Mouse (Mus musculus) 3T3-L1 (cell line): ENCODE results near the gene Inhba.

Source experiments
- DNase-seq: peaks from one replicate; pipeline ENCODE4 v3.0.0-alpha.2; 2015; ENCODE audit warnings: low read depth, low spot score

The Inhba gene

DNA sequence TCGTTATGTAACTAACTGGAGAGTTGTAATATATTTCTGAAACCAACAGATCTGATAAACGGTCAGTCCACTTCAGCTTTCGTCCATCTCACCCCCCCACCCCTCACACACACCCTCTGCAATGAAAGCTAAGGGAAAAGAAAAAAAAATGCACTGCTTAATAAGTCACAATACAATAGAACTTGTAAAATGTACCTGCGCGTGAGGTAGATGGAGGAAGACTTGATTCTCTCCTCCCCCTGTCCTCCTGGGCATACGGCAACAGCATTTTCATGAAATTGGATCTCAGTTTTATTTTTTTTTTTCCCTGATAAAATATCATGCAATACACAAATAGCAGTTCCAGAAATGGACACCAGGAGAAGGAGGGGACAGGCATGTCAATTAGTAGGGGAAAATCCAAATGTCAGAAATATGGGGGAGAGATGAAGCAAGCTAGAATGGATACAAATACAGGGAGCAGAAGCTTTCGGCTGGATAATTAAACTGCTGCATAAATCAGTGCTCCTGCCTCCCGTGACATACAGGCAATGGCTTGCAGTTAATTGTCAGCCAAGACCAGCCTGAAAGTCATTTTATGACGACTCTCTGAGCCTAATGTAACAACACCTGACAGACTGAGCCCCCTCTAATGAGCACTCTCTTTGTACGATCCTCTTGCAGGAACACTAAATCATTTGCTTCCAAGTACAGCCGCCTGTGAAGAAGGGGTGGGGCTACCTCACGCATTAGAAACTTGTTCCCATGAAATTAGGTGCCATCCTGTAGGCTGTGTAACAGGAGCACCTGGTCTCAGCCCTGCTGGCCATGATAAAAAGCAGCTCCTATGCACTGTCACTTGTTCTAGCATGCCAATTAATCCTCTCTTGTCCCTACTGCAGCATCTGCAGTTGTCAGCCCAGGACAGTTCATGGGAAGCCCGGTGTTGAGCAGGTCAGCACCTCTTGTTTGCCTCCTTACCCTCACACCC is 11.7 kb downstream of the Inhba start:
- peak; percentile 44 for DNase-seq

DNA sequence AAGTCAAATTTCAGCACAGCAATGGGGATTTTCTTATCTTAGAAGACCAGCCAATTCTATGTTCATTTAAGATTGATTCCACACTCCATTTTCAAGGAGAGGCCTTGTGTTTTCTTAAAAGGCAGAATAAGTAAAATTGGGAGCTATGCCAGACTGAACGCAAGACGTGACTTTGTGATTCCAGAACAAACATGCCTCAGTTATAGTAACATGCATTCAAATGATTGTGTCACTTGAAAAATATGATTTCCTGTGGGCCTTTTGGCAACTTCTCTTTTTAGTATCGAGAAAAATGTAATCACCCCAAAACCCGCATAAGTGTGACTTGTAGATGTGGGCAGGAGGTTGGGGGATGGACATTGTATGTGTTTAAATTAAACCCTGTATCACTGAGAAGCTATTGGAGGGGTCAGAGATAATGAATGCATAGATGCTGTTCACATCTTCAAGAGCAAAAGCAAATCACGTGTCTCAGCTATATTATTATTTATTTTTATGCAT is 19.0 kb downstream of the Inhba start:
- DNase-seq = no peak

- DNase-seq = no peak
Measured at GRCm38 (mm10) chr13:16032425-16032824, 20.8 kb downstream of the Inhba start.

GRCm38 (mm10) chr13:16032935-16033592 is 21.4 kb downstream of the Inhba start:
- DNase-seq = no peak

GRCm38 (mm10) chr13:16069079-16069478 is 57.4 kb downstream of the Inhba start:
- DNase-seq = no peak

GRCm38 (mm10) chr13:16077276-16077675 is 65.6 kb downstream of the Inhba start:
- DNase-seq = peak; percentile 20

DNA sequence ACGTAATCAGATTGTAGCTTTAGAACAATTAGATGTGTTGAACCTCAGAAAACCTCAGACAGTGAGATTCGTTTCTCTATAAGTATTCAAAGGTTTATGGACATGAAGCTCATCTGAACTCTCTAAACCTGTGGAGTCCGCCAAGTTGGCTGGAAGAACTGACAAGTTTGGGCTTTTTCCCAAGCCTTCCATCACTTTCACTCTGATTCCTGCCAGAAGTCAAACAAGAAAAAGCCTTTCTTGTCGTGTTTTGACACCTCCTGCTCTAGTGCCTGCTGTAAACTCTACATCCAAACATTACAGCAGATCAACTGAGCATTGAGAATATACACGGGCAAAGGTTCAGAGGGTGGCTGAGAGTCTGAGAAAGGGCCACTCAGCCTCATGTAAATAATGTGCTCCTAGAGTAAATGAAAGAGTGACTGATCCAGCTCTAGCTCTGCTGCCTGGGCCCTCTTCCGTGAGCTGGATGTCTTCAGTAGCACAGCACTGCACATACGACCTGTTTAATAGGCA is 66.6 kb downstream of the Inhba start:
- no peak for DNase-seq

- DNase-seq = no peak
Measured at GRCm38 (mm10) chr13:16080205-16080604, 68.6 kb downstream of the Inhba start.
